Mouse (Mus musculus) midbrain, embryonic 12.5 days (tissue): ENCODE results near the gene Tcf19. TPM values are rescaled to one million over a fixed set of nuclear protein-coding genes. Genes with fewer than 3 reads are reported as not detected.
"Not testable (repeated sequence)": the region's sequence is repeated elsewhere in the genome, so short reads cannot be mapped to it uniquely, and the experiment has no call there.

Source experiments
- ATAC-seq: fragments of 200-750 bp; cut with Nextera tagmentation; 2 replicates; pipeline ENCODE4 v1.8.0; 2017; ENCODE audit warnings: low read depth, moderate TSS enrichment, moderate library complexity; ENCODE audit not compliant: low FRiP score
- H3K27ac ChIP-seq: fragments of 300-500 bp; sonication (generic); replicated peaks from 2 replicates; pipeline ENCODE4 v1.5.1; 2016; ENCODE audit warnings: mild to moderate bottlenecking
- H3K27me3 ChIP-seq: fragments of 300-500 bp; sonication (generic); 2 replicates; pipeline ENCODE4 v1.6.1; 2016; ENCODE audit warnings: mild to moderate bottlenecking
- H3K36me3 ChIP-seq: fragments of 300-500 bp; sonication (generic); 2 replicates; pipeline ENCODE4 v1.6.1; 2016
- H3K4me1 ChIP-seq: fragments of 300-500 bp; sonication (generic); 2 replicates; pipeline ENCODE4 v1.6.1; 2016
- H3K4me2 ChIP-seq: fragments of 300-500 bp; sonication (generic); replicated peaks from 2 replicates; pipeline ENCODE4 v1.6.1; 2016; ENCODE audit warnings: mild to moderate bottlenecking, moderate library complexity
- H3K4me3 ChIP-seq: fragments of 300-500 bp; sonication (generic); 2 replicates; pipeline ENCODE4 v1.5.1; 2016; ENCODE audit warnings: mild to moderate bottlenecking
- H3K9ac ChIP-seq: fragments of 300-500 bp; sonication (generic); replicated peaks from 2 replicates; pipeline ENCODE4 v1.6.1; 2016; ENCODE audit warnings: mild to moderate bottlenecking, moderate library complexity
- H3K9me3 ChIP-seq: fragments of 300-500 bp; sonication (generic); 2 replicates; pipeline ENCODE4 v1.6.1; 2016; ENCODE audit warnings: mild to moderate bottlenecking
- WGBS: fragments of 180-500 bp; shearing (Covaris S2); methylation state at CpG from one replicate; pipeline ENCODE4 v1.1.7; 2016; 5-methylcytosine and 5-hydroxymethylcytosine counted together
- polyA plus RNA-seq: library from polyadenylated mRNA; unstranded; fragments of >200 nt; fragmentation: Nextera tagmentation; extraction: Ambion mirVana; gene quantifications from 2 replicates; pipeline ENCODE4 v1.2.1, GENCODE M21; 2016

Gene Tcf19
- polyA plus RNA-seq, 1 experiment from 2014 or later: 52.6 TPM

GRCm38 (mm10) chr17:35469842-35470751 lies 46.5 kb downstream of the Tcf19 start, which contains the start of gene H2-Q10:
Gene H2-Q10, plus strand, starts transcription at chr17:35470089.
- WGBS: 1% methylated on average over 77 of the region's 80 CpGs
- peak within 1 kb of the TSS; percentile 20 for H3K9ac ChIP-seq
- H3K4me2 ChIP-seq: peak within 1 kb of the TSS; percentile 74
- no peaks in the 10 kb centered on the region for H3K9me3 ChIP-seq
- H3K4me3 ChIP-seq: peak within 1 kb of the TSS; percentile 44
- no peaks in the 10 kb centered on the region for H3K36me3 ChIP-seq
- H3K4me1 ChIP-seq: peaks cover 11% of the 10 kb centered on the region; the same call in 1 of the 2 replicates
- no peak within 1 kb of the TSS for H3K27ac ChIP-seq
- ATAC-seq: no peak
- H3K27me3 ChIP-seq: peaks cover 32% of the 10 kb centered on the region

- Histone ChIP-seq H3K27me3 (peaks cover 32% of the 10 kb centered on the region), H3K4me1 (peaks cover 11% of the 10 kb centered on the region; the same call in 1 of the 2 replicates)
- H3K36me3 ChIP-seq, H3K4me3 ChIP-seq, H3K27ac ChIP-seq, ATAC-seq, H3K4me2 ChIP-seq, H3K9ac ChIP-seq, H3K9me3 ChIP-seq: not testable (repeated sequence)
- 70% methylated on average over 3 of the region's 3 CpGs for WGBS
Observed at GRCm38 (mm10) chr17:35468936-35469335, 47.7 kb downstream of the Tcf19 start.

GRCm38 (mm10) chr17:35465651-35466050 lies 51.0 kb downstream of the Tcf19 start:
- H3K4me1 ChIP-seq, H3K4me2 ChIP-seq, H3K4me3 ChIP-seq, H3K27ac ChIP-seq, H3K9ac ChIP-seq, H3K9me3 ChIP-seq, ATAC-seq, H3K36me3 ChIP-seq: not testable (repeated sequence)
- H3K27me3 ChIP-seq: peaks cover 25% of the 10 kb centered on the region
- WGBS: 8% methylated on average over 8 of the region's 8 CpGs

Other genes with a start within 250 kb of the Tcf19 start
- gene H2-Q1, start 196.4 kb downstream of the Tcf19 start, polyA plus RNA-seq: 0.08 and 0.17 TPM in 2 replicates
- gene H2-Q2, start 174.6 kb downstream of the Tcf19 start, polyA plus RNA-seq: 0.15 and 0.20 TPM in 2 replicates
- 1.9 and 2.3 TPM in 2 replicates for gene H2-Q4, start 137.2 kb downstream of the Tcf19 start, polyA plus RNA-seq
- gene H2-Q6, start 92.0 kb downstream of the Tcf19 start, polyA plus RNA-seq: 0.09 and 0.27 TPM in 2 replicates
- gene H2-Q7, start 77.7 kb downstream of the Tcf19 start, polyA plus RNA-seq: 6.0 and 6.4 TPM in 2 replicates
- 0.09 and 0.10 TPM in 2 replicates for gene H2-Q10, start 46.7 kb downstream of the Tcf19 start, polyA plus RNA-seq
- not detected in 2 replicates for gene Pou5f1, start 10.8 kb downstream of the Tcf19 start, polyA plus RNA-seq
- 16.0 and 18.5 TPM in 2 replicates for gene Cchcr1, start 276 bp upstream of the Tcf19 start, polyA plus RNA-seq
- gene Psors1c2, start 16.4 kb upstream of the Tcf19 start, polyA plus RNA-seq: 1.0 and 1.5 TPM in 2 replicates
- gene Cdsn, start 35.3 kb upstream of the Tcf19 start, polyA plus RNA-seq: 0.06 TPM in 1 of 2 replicates, not detected in the other
- gene 2300002M23Rik, start 50.6 kb upstream of the Tcf19 start, polyA plus RNA-seq: not detected in 2 replicates
- gene Sfta2, start 84.7 kb upstream of the Tcf19 start, polyA plus RNA-seq: not detected in 2 replicates
- gene Gm9573, start 109.8 kb upstream of the Tcf19 start, polyA plus RNA-seq: not detected in 2 replicates
- gene Mucl3, start 126.9 kb upstream of the Tcf19 start, polyA plus RNA-seq: 0.08 TPM in 1 of 2 replicates, not detected in the other
- 18.7 and 19.0 TPM in 2 replicates for gene Vars2, start 150.8 kb upstream of the Tcf19 start, polyA plus RNA-seq
- gene Gtf2h4, start 156.9 kb upstream of the Tcf19 start, polyA plus RNA-seq: 34.0 and 34.9 TPM in 2 replicates
- gene Ddr1, start 187.8 kb upstream of the Tcf19 start, polyA plus RNA-seq: 201 and 218 TPM in 2 replicates